Mouse (Mus musculus) inflammation-experienced regulatory T-cells, adult 6 months (primary cell): ENCODE measurements around the gene Ppp2r5b. TPM values are rescaled to one million over a fixed set of nuclear protein-coding genes. Genes with fewer than 3 reads are reported as not detected.

ENCODE experiments used
- ATAC-seq: one replicate; pipeline ENCODE4 v1.8.0; 2017
- polyA plus RNA-seq, 3 experiments: library from polyadenylated mRNA; unstranded; fragments of 100-300 nt; shearing (Covaris generic); gene quantifications; one replicate each; pipeline ENCODE4 v1.2.1; 2017

Ppp2r5b gene
- polyA plus RNA-seq = 1 to 10 TPM; 1.7 to 3.3 (median 2.2) TPM

DNA sequence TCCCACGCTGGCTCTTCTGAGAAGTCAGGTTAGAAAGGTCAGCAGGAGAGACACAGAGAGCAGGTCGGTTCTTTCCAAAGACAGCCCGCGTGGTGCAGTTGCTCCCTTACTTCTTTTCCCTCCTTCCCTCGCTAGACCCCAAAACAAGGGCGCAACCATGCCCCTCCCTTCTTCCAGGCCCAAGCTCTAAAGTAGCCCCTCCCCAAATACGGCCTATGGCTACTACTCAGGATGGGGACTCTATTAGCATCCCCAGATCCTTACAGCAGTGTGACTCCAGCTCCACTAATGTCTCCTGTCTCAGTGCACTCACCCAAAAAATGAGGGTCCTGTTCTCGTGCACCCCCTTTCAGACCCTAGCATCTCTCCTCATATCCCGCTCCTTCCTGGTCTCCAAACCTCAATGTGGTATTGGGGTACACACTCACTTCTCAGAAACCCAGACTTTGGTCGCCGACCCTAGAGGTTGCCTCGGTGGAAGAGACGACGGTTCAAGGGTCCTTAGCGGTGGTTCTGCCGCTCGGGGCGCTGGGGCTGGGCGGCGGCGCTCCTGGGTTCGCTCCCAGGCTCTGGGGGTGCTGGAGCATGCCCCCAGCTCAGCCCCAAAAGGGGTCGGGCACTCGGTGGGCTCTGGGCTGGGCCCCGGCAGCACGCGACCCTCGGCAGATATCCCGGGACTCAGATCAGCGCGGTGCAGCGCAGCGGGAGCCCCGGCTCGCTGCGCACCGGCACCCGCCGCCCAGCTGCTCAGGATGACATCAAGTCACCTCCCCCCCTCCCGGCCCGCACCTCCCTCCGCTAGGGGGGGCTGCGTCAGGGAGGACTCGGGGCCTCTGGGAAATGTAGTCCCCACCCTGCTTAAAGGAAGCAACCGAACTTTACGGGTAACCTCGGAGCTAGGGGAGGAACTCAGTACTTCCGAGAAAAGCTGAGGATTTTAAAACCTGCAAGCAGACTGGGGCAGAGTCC lies at the start of gene Ppp2r5b:
Ppp2r5b (minus strand) TSS at position 789 of the 969 bp plus-strand sequence.
- peak; percentile 90 for ATAC-seq

- ATAC-seq = no peak
Observed at GRCm38 (mm10) chr19:6285226-6285625, 49.6 kb upstream of the Ppp2r5b start.

DNA sequence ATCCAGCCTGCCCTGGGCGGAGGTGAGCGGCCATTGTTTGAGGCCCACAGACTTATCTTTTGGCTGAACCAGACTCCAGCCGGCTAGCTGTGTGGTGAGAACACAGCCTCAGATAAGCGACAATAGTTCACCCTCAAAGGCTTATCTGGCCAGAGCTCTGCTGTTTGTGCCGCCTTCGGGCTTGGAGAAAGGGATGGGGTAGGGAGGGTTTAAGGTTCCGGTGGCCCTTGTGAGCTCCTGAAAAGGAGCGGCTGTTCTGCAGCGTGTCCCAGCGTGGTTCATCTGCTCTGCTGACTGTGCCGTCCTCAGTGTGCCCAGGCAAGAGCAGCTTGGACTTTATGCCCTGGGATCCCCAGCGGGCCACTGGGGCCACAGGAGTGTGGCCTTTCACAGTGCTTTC lies 48.8 kb upstream of the Ppp2r5b start:
- no peak for ATAC-seq

- no peak for ATAC-seq
Observed at GRCm38 (mm10) chr19:6283001-6283400, 47.3 kb upstream of the Ppp2r5b start.

- ATAC-seq = no peak
Observed at GRCm38 (mm10) chr19:6281122-6282020, 45.7 kb upstream of the Ppp2r5b start.

DNA sequence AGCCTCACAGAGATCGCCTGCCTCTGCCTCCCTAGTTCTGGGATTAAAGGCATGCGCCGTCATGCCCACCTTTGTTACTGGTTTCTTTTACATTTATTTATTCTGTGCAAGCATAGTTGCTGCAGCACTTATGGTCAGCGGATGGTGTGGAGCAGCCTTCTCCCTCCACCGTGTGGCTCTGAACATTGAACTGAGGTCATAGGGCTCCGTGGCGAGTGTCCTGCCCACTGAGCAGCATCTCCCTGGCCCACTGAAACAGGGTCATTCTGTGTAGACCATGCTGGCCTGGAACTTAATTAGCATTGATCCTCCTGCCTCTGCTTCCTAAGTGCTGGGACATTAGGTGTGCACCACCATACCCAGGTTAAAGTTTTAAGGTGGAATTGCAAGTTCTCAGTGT lies 44.9 kb upstream of the Ppp2r5b start:
- no peak for ATAC-seq

- ATAC-seq = no peak
Observed at GRCm38 (mm10) chr19:6279481-6280144, 43.9 kb upstream of the Ppp2r5b start.

GRCm38 (mm10) chr19:6278439-6279073 lies 42.9 kb upstream of the Ppp2r5b start:
- no peak for ATAC-seq

DNA sequence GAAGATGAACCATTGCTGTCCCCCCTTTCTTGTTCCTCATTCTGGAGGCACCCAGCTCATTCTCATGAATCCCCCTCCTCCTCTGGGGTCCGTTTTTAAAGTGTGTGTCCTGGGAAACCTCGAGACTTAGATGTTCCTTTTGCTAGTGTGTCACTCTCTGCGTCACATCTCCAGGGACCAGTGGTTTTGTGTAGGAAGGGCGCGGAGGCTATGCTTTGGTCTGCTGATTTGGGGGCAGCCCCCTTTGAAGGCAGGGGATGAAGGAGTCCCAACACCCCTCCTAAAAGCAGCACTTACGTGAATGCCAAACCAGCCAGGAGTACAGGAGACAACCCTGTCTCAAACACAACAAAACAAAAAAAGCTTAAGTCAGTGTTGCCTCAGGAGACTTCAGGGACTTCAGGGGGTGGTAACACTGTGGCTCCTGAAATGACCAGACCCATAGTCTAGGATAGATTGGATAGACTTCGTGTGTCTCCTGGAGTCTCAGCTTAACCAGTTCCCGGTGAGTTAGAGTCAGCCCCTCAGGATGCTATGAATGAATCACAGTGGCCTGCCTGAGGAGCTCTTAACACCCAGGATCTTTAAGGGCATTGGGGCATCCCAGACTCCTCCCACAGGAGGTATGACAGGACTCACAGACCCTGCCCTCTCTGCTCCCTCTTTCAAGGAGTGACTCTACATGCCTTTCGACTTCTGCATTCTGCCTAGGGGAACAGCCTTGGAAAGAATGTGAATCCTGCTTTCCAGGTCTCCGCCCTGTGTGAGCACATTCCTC lies 42.2 kb upstream of the Ppp2r5b start:
- ATAC-seq = no peak

DNA sequence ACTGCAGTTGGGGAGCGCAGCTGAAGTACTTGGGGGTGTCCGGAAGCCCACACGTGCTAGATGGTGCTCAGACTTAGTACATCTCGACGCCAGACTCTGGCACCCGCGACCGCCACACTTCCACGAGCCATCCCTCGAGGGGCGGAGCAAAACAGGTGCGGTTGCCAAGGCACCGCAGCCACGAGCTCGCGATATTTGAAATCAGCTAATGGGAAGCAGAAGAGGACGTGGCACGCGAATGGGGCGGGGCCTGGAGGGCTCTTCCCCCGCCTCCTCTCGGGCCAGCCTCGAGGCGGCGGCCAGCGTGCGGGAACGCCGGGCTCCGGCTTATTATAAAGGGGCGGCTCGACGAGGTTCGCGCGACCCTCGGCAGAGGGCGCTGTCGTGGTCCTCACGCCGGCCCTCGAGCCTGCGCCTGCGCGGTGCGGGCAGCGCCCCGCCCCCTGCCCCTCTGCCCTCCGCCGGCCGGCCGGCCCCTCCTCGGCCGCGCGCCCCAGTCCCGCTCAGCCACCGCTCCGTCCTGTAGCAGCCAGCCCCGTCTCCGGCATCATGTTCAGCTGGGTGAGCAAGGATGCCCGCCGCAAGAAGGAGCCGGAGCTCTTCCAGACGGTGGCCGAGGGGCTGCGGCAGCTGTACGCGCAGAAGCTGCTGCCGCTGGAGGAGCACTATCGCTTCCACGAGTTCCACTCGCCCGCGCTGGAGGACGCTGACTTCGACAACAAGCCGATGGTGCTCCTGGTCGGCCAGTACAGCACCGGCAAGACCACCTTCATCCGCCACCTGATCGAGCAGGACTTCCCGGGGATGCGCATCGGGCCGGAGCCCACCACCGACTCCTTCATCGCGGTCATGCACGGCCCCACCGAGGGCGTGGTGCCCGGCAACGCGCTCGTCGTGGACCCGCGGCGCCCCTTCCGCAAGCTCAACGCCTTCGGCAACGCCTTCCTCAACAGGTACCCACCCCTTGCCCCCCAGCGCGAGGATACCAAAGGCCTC lies 41.1 kb upstream of the Ppp2r5b start, which contains the start of gene Ehd1:
Ehd1 (plus strand) TSS at position 300 of the 996 bp plus-strand sequence.
- ATAC-seq = peak; percentile 86

GRCm38 (mm10) chr19:6275740-6276389 lies 40.2 kb upstream of the Ppp2r5b start:
- peak; percentile 51 for ATAC-seq

DNA sequence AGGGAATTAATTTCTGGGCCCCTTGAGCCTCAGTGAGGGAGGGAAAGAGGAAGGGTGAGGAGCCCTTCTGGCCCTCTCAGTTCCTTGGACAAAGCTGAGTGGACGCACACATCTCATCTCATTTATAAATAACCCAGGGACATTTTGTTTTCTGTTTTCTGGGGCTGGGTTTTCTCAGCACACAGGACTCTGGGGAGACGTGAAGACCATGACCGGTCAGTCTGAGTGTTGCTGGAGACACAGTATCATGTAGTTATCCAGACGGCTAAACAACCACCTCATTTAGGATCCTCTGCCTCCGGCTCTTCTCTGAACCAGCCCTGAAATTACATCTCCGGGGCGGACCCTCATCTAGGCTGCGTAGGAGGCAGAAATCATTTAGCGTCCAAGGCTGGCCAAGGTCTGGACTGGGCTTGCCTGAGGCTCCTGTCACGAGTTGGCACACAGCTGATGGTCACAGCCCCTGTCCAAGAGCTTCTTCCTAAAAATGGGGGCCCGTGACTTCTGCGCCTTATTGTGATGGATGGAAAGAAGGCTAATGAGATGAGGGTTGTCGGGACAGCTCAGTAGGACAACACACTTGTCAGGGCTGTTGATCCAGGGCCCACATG lies 38.4 kb upstream of the Ppp2r5b start:
- ATAC-seq = no peak

GRCm38 (mm10) chr19:6273592-6273991 lies 37.9 kb upstream of the Ppp2r5b start:
- no peak for ATAC-seq

DNA sequence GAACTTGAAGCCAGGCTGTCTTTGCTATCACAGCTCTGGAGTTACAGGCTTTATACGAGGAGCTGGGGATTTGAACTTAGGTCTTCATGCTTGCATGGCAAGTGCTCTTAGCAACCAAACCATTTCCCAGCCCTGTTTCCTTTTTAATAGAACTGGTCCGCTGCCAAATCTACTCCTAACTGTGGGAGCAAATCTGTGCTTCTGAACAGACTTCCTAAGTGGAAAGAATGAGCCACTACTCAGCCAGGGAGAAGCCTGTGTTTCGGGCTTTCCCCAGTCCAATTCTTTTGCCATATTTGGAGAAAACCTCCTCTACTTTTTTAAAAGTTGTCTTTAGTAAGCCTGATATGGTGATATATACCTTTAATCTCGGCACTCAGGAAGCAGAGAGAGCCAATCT lies 37.1 kb upstream of the Ppp2r5b start:
- ATAC-seq = no peak

DNA sequence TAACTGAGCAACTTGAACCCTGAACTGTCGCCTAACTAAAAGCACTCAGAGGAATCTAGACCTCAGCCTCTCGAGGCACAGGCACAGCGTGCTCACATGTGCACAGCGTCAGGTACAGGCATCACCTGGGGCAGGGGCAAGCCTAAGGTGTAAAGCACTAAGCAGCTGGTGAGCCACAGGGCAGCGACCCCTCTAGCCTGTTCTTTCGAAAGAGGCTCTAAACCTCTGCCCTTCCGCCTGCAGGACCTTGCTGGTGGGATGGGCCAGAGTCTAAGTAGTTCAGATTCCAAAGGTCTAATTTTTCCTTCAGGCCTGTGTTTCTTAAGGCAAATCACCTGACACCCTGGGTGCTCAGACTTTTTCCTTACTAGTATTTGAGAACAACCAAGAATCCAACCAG lies 36.4 kb upstream of the Ppp2r5b start:
- no peak for ATAC-seq

DNA sequence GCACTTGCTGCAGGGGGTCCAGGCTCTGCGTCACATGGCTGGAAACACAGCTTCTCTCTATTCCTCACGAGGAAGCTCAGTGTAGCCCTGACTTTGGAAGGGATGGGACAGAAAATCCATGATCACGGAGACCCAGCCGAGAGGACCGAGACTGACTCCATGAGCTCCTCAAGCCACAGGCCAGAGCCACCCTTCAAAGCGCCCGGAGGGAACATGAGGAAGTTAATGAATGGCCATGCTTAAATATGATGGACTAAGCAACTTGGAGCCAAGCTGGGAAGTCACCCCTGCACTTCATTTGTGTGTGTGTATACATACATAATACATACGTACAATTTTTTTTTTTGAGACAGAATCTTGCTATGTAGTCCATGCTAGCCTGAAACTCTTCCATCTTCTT lies 35.5 kb upstream of the Ppp2r5b start:
- no peak for ATAC-seq

GRCm38 (mm10) chr19:6270661-6271060 lies 35.0 kb upstream of the Ppp2r5b start:
- no peak for ATAC-seq

GRCm38 (mm10) chr19:6269798-6270475 lies 34.3 kb upstream of the Ppp2r5b start:
- no peak for ATAC-seq
